Mouse (Mus musculus): ENCODE measurements around the gene Map3k4. TPM values are rescaled to one million over a fixed set of nuclear protein-coding genes. Genes with fewer than 3 reads are reported as not detected.
"Not testable (repeated sequence)": the region's sequence is repeated elsewhere in the genome, so short reads cannot be mapped to it uniquely, and the experiment has no call there.

Gene Map3k4
- total RNA-seq, 2 experiments from 2014 or later = 21.1 to 29.4 TPM

- no peak for DNase-seq
Measured at GRCm38 (mm10) chr17:12307251-12308135, 11.1 kb downstream of the Map3k4 start.

DNA sequence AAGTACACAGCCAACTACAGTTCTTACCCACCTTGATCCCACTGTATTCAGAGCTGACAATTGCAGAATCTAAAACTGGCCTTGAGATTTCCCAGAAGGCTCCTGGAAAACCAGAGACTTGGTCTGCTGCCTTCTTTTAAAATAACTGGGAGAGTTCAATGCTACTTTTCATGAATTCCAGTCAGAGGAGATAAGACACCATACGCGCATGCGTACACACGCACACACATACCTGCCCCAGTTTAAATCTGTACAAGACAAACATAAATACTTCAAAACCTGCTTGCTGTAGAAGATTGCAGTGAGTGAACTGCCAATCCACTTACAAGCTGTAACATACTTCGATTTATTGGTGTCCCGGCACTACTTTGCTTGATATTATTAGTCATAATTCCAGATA, 13.9 kb downstream of the Map3k4 start:
- DNase-seq = no peak

- peak; percentile 40 for DNase-seq
Measured at GRCm38 (mm10) chr17:12300896-12301706, 17.5 kb downstream of the Map3k4 start.

DNA sequence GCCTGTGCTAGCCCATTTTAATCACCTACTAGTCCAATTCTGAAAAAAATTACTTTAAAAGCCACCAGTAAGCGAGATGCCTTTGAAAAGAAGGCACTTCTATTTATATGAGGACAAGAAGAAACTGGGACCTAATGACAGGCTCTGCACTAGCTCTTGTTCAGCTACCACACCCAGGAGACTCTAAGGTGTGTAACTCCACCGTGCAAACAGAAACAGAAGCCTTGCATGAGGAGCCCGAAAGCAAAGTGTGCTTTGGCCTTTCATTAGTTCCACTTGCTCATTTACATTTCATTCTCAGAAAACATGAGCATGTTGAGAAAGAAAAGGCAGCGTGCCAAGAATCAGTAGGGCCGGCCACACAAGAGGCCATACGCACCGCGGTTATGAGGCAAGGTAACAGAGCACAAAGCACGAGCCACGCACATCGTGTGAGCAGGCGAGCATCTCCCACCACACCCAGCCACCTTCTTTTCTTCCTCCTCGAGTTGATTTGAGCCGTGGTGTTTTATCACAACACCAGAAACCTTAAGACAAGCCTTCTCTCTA, 18.4 kb downstream of the Map3k4 start:
- peak; percentile 42 for DNase-seq

GRCm38 (mm10) chr17:12299371-12299770, 19.2 kb downstream of the Map3k4 start:
- DNase-seq = no peak

GRCm38 (mm10) chr17:12297978-12298377, 20.6 kb downstream of the Map3k4 start:
- no peak for DNase-seq

GRCm38 (mm10) chr17:12297292-12297691, 21.3 kb downstream of the Map3k4 start:
- DNase-seq = no peak

- not testable (repeated sequence) for DNase-seq
Measured at GRCm38 (mm10) chr17:12295926-12296325, 22.7 kb downstream of the Map3k4 start.

- no peak for DNase-seq
Measured at GRCm38 (mm10) chr17:12294424-12294823, 24.2 kb downstream of the Map3k4 start.

DNA sequence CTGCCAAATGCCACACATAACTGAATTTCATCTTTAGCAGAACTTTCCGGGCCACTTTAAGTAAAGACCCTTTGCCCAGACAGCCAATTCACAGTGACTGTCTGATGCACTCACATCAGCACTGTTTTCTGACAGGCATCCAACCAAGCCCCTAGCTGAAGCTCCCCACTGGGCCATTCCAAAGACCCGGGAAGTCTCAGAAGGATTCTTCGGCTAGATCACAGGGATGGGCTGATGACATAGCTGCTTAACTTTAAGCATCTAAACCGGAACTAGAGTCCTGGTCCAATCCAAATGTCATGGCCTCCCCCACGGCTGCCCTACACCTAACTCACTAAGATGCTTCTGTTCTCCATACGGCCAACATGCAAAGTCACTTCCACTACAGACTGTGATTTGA, 25.0 kb downstream of the Map3k4 start:
- no peak for DNase-seq

DNA sequence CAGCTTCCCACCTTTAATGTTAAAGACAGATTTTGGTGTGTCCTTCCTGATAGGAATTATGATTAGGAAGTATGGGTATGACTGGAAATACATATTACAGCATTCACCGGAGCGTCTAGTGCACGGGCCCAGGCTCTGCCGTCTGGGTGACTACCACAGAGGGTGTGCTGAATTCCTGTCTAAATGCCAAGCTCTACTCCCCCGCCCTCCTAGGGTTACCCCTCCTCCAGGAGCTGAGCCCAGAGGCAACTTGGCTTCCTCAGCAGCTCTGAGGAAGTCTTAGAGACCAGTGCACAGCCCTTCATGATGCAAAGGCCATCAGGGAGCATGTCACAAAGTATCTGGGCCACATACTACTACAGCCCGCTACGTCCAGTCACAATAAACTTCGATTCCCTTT, 25.7 kb downstream of the Map3k4 start:
- no peak for DNase-seq

DNA sequence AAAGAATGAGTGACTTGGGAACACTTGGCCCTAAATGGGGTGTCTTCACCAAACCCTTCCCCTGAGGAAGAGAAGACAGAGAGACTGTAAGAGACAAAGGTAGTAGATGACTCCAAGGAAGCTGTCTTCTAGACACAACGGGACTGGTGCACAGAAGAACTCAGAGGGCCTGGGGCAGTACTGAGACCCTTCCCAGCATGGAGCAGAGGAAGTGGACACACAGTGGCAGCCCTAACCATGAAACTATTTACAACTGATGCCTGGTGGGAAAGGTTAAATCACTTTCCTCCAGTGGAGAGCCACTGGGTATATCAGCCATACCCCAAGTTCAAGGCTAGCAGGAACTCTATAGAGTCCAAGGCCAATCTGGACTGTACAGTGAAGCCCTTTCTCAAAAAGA, 26.2 kb downstream of the Map3k4 start:
- DNase-seq = no peak

DNA sequence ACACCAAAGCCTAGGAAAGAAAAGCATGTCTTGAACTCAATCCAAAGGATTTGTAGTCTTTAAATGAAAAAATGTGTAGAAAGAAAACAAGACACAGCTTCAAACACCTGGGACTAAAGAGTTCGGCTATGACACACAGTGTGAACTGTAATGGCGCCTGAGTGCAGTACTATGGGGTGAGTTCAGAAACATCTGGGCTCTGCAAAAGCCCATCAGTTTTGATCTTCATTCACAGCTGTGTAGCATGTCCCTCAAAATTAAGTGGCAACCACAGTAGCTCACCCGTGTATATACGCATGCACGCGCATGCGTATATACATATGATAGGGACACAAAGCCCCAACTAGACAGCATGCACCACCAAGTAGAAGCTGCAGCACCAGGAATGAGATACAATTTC, 27.4 kb downstream of the Map3k4 start:
- DNase-seq = no peak

GRCm38 (mm10) chr17:12290735-12291134, 27.9 kb downstream of the Map3k4 start:
- DNase-seq = peak; percentile 58

DNA sequence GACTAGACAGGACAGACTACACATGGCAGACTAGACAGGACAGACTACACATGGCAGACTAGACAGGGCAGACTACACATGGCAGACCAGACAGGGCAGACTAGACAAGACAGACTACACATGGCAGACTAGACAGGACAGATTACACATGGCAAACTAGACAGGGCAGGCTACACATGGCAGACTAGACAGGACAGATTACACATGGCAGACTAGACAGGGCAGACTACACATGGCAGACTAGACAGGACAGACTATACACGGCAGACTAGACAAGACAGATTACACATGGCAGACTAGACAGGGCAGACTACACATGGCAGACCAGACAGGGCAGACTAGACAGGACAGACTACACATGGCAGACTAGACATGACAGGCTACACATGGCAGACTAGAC, 28.8 kb downstream of the Map3k4 start:
- DNase-seq = not testable (repeated sequence)

DNA sequence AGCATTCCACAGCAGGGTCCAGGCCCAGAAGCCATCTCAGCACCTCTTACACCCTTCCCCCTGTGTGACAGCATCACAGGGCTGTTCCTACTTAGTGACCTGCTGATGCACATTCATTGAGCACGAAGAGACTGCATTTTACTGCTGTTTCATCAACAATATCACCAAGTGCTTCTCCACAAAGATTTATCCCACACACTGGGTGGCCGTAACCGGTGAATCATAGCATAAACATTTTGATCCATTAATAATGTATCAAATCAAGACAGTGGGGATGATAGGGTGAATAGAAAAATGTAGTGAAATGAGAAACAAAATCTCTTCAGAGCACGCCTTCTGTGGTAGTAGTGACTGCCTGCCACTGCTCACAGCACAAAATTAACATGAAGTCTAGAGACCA, 29.7 kb downstream of the Map3k4 start:
- DNase-seq = no peak

- DNase-seq = no peak
Measured at GRCm38 (mm10) chr17:12279810-12280209, 38.8 kb downstream of the Map3k4 start.

GRCm38 (mm10) chr17:12278073-12278472, 40.5 kb downstream of the Map3k4 start:
- DNase-seq = no peak

- DNase-seq = no peak
Measured at GRCm38 (mm10) chr17:12277297-12277696, 41.3 kb downstream of the Map3k4 start.

- DNase-seq = no peak
Measured at GRCm38 (mm10) chr17:12276496-12277200, 41.9 kb downstream of the Map3k4 start.

GRCm38 (mm10) chr17:12275756-12276155, 42.8 kb downstream of the Map3k4 start:
- DNase-seq = peak; percentile 27

GRCm38 (mm10) chr17:12273032-12273431, 45.6 kb downstream of the Map3k4 start:
- no peak for DNase-seq

All from adrenal gland, postnatal 10 days (tissue).